Mouse (Mus musculus): ENCODE data around the gene Btbd35f20.
"Not testable (repeated sequence)": the region's sequence is repeated elsewhere in the genome, so short reads cannot be mapped to it uniquely, and the experiment has no call there.

Btbd35f20 gene

GRCm38 (mm10) chrX:4291145-4291544 lies at the start of gene Btbd35f20:
TSS of gene Btbd35f20 (minus strand) at chrX:4291245.
- DNase-seq (ENCODE audit: low spot score in 2 of 2) = not testable (repeated sequence)
